9 mouse cellular contexts compared by ENCODE assay signal in the genomic region with DNA sequence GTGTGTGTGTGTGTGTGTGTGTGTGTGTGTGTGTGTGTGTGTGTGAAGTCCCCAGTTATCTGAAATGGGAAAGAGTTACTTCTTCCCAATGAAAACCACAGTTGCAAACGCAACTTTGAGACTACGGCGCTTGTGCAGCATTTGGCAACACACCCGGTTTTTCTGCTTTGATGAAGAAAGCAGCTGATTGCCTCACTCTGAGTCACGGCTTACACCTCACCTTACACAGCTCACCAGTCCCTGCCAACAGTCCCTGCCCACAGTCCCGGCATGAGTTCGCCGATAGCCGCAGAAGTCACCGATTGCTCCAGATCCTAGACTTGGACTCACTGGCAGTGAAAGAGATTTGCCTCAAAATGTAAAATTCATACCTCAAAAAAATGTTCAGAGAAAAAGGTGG. TPM values are rescaled to one million over a fixed set of nuclear protein-coding genes. Genes with fewer than 3 reads are reported as not detected.
DNase-seq lines count a peak whose midpoint lies in the region; ATAC-seq and TF ChIP-seq lines count a peak whose summit lies in the region.
"Had no signal": no experiment of that assay in that cellular context is flagged by ENCODE, and none has a peak within 500 bp of the region (broad histone marks: within the 10 kb centered on the region; RNA-seq: fewer than 3 reads in every experiment).

No protein-coding gene starts in this region.

- H3K27me3 ChIP-seq in heart, embryonic 11.5 days (ENCODE audit: control insufficient read depth, insufficient read depth, low read length): no peaks in the 10 kb centered on the region
- H3K27me3 ChIP-seq in thymus, adult 2 months (ENCODE audit: control insufficient read depth, insufficient read depth, low read length): no peaks in the 10 kb centered on the region
- H3K27me3 ChIP-seq in midbrain, embryonic 15.5 days (replicated peaks): no peaks in the 10 kb centered on the region
- no peaks in the 10 kb centered on the region for H3K27me3 ChIP-seq in heart, embryonic 10.5 days (ENCODE audit: insufficient read depth, poor library complexity, severe bottlenecking)
- H3K27me3 ChIP-seq: neural tube, embryonic 12.5 days had no signal

- no peaks in the 10 kb centered on the region for H3K9me3 ChIP-seq in heart, embryonic 11.5 days (replicated peaks; ENCODE audit: control insufficient read depth, low read length)
- H3K9me3 ChIP-seq in midbrain, embryonic 15.5 days: no peaks in the 10 kb centered on the region
- no peaks in the 10 kb centered on the region for H3K9me3 ChIP-seq in heart, embryonic 10.5 days
- H3K9me3 ChIP-seq: neural tube, embryonic 12.5 days had no signal

- H3K36me3 ChIP-seq in heart, embryonic 11.5 days (ENCODE audit: control insufficient read depth, insufficient read depth, low read length): no peaks in the 10 kb centered on the region
- H3K36me3 ChIP-seq in thymus, adult 2 months (ENCODE audit: control insufficient read depth, insufficient read depth, low read length): no peaks in the 10 kb centered on the region
- H3K36me3 ChIP-seq in midbrain, embryonic 15.5 days (replicated peaks): no peaks in the 10 kb centered on the region
- H3K36me3 ChIP-seq in heart, embryonic 10.5 days: no peaks in the 10 kb centered on the region
- H3K36me3 ChIP-seq: neural tube, embryonic 12.5 days had no signal

- no peak for ATAC-seq in heart, embryonic 11.5 days (replicated peaks; ENCODE audit: insufficient number of reproducible peaks, low FRiP score, low TSS enrichment)
- ATAC-seq in midbrain, embryonic 15.5 days (replicated peaks): no peak

- H3K4me2 ChIP-seq in heart, embryonic 11.5 days: no peak overlapping the region
- no peak overlapping the region for H3K4me2 ChIP-seq in midbrain, embryonic 15.5 days
- H3K4me2 ChIP-seq: neural tube, embryonic 12.5 days had no signal

- H3K4me3 ChIP-seq in heart, embryonic 11.5 days (ENCODE audit: low read depth, low read length): no peak overlapping the region
- peak overlapping the region; percentile 25 for H3K4me3 ChIP-seq in thymus, adult 2 months (ENCODE audit: control insufficient read depth, insufficient read depth, low read length)
- H3K4me3 ChIP-seq in midbrain, embryonic 15.5 days: no peak overlapping the region
- H3K4me3 ChIP-seq in heart, embryonic 10.5 days: no peak overlapping the region
- H3K4me3 ChIP-seq: neural tube, embryonic 12.5 days had no signal

- TF ChIP-seq CTCF in thymus, adult 2 months (IDR thresholded peaks at IDR 0.05; ENCODE audit: borderline replicate concordance, control insufficient read depth, extremely low read depth, insufficient read depth, low read length, poor library complexity): no peak

- DNase-seq in heart, adult 11 months: peak; percentile 92
- peak; percentile 65 for DNase-seq in c-Kit-positive CD71-positive TER-119-positive erythroid progenitor cells, embryonic 14.5 days (ENCODE audit: low spot score)
- DNase-seq in lung, postnatal 14 days: peak; percentile 57
- peak; percentile 60 for DNase-seq in thymus, adult 2 months
- DNase-seq in cerebellum, adult 8-10 months: no peak
- DNase-seq in heart, embryonic 10.5 days (ENCODE audit: low spot score): no peak

- 0 out of 2 replicates have a peak, but pooled peaks have one; percentile 29 for TF ChIP-seq POLR2A in thymus, adult 2 months (IDR thresholded peaks at IDR 0.05; ENCODE audit: control insufficient read depth, extremely low read depth, insufficient read depth, low read length, poor library complexity)

- WGBS in heart, embryonic 11.5 days (ENCODE audit: insufficient replicate concordance): 74% methylated on average over 10 of the region's 10 CpGs
- WGBS in thymus, adult 2 months: 20% methylated on average over 10 of the region's 10 CpGs
- WGBS in midbrain, embryonic 15.5 days: 88% methylated on average over 10 of the region's 10 CpGs
- WGBS in heart, embryonic 10.5 days: 79% methylated on average over 10 of the region's 10 CpGs

- no peak overlapping the region for H3K27ac ChIP-seq in heart, embryonic 11.5 days (ENCODE audit: low read depth, low read length)
- peak overlapping the region; percentile 99 for H3K27ac ChIP-seq in thymus, adult 2 months (ENCODE audit: control insufficient read depth, insufficient read depth, low read length)
- H3K27ac ChIP-seq in midbrain, embryonic 15.5 days: no peak overlapping the region
- H3K27ac ChIP-seq in heart, embryonic 10.5 days: no peak overlapping the region
- H3K27ac ChIP-seq: neural tube, embryonic 12.5 days had no signal

- no peak overlapping the region for H3K9ac ChIP-seq in heart, embryonic 11.5 days (ENCODE audit: low read depth, low read length)
- no peak overlapping the region for H3K9ac ChIP-seq in midbrain, embryonic 15.5 days
- H3K9ac ChIP-seq: neural tube, embryonic 12.5 days had no signal

- H3K4me1 ChIP-seq in heart, embryonic 11.5 days (ENCODE audit: control insufficient read depth, insufficient read depth, low read length): peaks cover 4% of the 10 kb centered on the region; the same call in 1 of the 2 replicates
- H3K4me1 ChIP-seq in thymus, adult 2 months (replicated peaks; ENCODE audit: control insufficient read depth, insufficient read depth, low read length): peaks cover 22% of the 10 kb centered on the region
- H3K4me1 ChIP-seq in midbrain, embryonic 15.5 days: peaks cover 7% of the 10 kb centered on the region; the same call in 1 of the 2 replicates
- 0 out of 2 replicates have a peak, but pooled peaks cover 6% of the 10 kb centered on the region for H3K4me1 ChIP-seq in heart, embryonic 10.5 days
- H3K4me1 ChIP-seq: neural tube, embryonic 12.5 days had no signal

RNA-seq across cellular contexts. Expression of a gene that starts 15.6 kb away (rescaled TPM):
- 20.9 and 21.0 TPM in 2 replicates for polyA plus RNA-seq in heart, embryonic 11.5 days (2014; fragmentation: Nextera tagmentation; extraction: Ambion mirVana)
- polyA plus RNA-seq in thymus, adult 2 months (2012; rRNA removed): 79.2 and 79.5 TPM in 2 replicates
- polyA plus RNA-seq in midbrain, embryonic 15.5 days (2015; fragmentation: Nextera tagmentation; extraction: Ambion mirVana): 42.2 and 45.7 TPM in 2 replicates
- 16.4 and 20.0 TPM in 2 replicates for polyA plus RNA-seq in heart, embryonic 10.5 days (2016; fragmentation: Nextera tagmentation; extraction: Ambion mirVana)

Comparison
In these comparisons a context has a peak if more than half of its experiments do, and no peak if none do; other contexts are left out.
1. DNase-seq: peak in heart, adult 11 months (single experiment), c-Kit-positive CD71-positive TER-119-positive erythroid progenitor cells, embryonic 14.5 days (single experiment), lung, postnatal 14 days (single experiment) and thymus, adult 2 months (single experiment); none in cerebellum, adult 8-10 months (single experiment) and heart, embryonic 10.5 days (single experiment).